Mouse (Mus musculus): ENCODE data around the gene Spry2. TPM values are rescaled to one million over a fixed set of nuclear protein-coding genes. Genes with fewer than 3 reads are reported as not detected.

The Spry2 gene
- 34.5 and 38.6 TPM in 2 replicates for polyA plus RNA-seq (2015; fragmentation: Nextera tagmentation; extraction: Ambion mirVana)

GRCm38 (mm10) chr14:105896791-105897568, at the start of gene Spry2:
TSS of gene Spry2 (minus strand) at chr14:105896819.
- H3K27ac ChIP-seq (replicated peaks), result peak within 1 kb of the TSS; percentile 97
- WGBS, result under 1% methylated on average over 54 of the region's 89 CpGs
- no peaks in the 10 kb centered on the region for H3K27me3 ChIP-seq (replicated peaks)
- peak within 1 kb of the TSS; percentile 98 for H3K4me2 ChIP-seq
- H3K36me3 ChIP-seq, result peaks cover 4% of the 10 kb centered on the region; the same call in 1 of the 2 replicates
- no peaks in the 10 kb centered on the region for H3K9me3 ChIP-seq (replicated peaks)
- peak within 1 kb of the TSS; percentile 79 for H3K9ac ChIP-seq (replicated peaks)
- H3K4me3 ChIP-seq (replicated peaks), result peak within 1 kb of the TSS; percentile 76
- peaks cover 25% of the 10 kb centered on the region for H3K4me1 ChIP-seq
- peak; percentile 92 for ATAC-seq (ENCODE audit: low FRiP score)

GRCm38 (mm10) chr14:105941353-105941752, 44.7 kb upstream of the Spry2 start:
- H3K9ac ChIP-seq (replicated peaks), result no peak overlapping the region
- H3K4me3 ChIP-seq (replicated peaks), result no peak overlapping the region
- no peak overlapping the region for H3K4me2 ChIP-seq
- 78% methylated on average over 9 of the region's 9 CpGs for WGBS
- no peak overlapping the region for H3K27ac ChIP-seq (replicated peaks)
- H3K36me3 ChIP-seq, result no peaks in the 10 kb centered on the region
- H3K27me3 ChIP-seq (replicated peaks), result no peaks in the 10 kb centered on the region
- no peaks in the 10 kb centered on the region for H3K4me1 ChIP-seq
- ATAC-seq (ENCODE audit: low FRiP score), result no peak
- H3K9me3 ChIP-seq (replicated peaks), result no peaks in the 10 kb centered on the region

GRCm38 (mm10) chr14:105926726-105927125, 30.1 kb upstream of the Spry2 start:
- Histone ChIP-seq H3K36me3 (no peaks in the 10 kb centered on the region), H3K9me3 (replicated peaks) (no peaks in the 10 kb centered on the region), H3K27me3 (replicated peaks) (0 out of 2 replicates have a peak, but pooled peaks cover 2% of the 10 kb centered on the region), H3K4me2 (no peak overlapping the region), H3K27ac (replicated peaks) (no peak overlapping the region), H3K4me1 (peaks cover 4% of the 10 kb centered on the region; the same call in 1 of the 2 replicates), H3K4me3 (replicated peaks) (no peak overlapping the region), H3K9ac (replicated peaks) (no peak overlapping the region)
- 89% methylated on average over 9 of the region's 9 CpGs for WGBS
- no peak for ATAC-seq (ENCODE audit: low FRiP score)

- no peaks in the 10 kb centered on the region for H3K9me3 ChIP-seq (replicated peaks)
- H3K4me2 ChIP-seq, result no peak overlapping the region
- no peak overlapping the region for H3K9ac ChIP-seq (replicated peaks)
- WGBS, result 78% methylated on average over 2 of the region's 2 CpGs
- no peak overlapping the region for H3K27ac ChIP-seq (replicated peaks)
- H3K36me3 ChIP-seq, result no peaks in the 10 kb centered on the region
- H3K4me3 ChIP-seq (replicated peaks), result no peak overlapping the region
- H3K4me1 ChIP-seq, result peaks cover 15% of the 10 kb centered on the region
- 0 out of 2 replicates have a peak, but pooled peaks cover 2% of the 10 kb centered on the region for H3K27me3 ChIP-seq (replicated peaks)
- ATAC-seq (ENCODE audit: low FRiP score), result no peak; the same call in 1 of the 2 replicates
These were observed 28.7 kb upstream of the Spry2 start for GRCm38 (mm10) chr14:105925305-105925704.

- no peak for ATAC-seq (ENCODE audit: low FRiP score)
- no peak overlapping the region for H3K4me3 ChIP-seq (replicated peaks)
- no peak overlapping the region for H3K9ac ChIP-seq (replicated peaks)
- peaks cover 18% of the 10 kb centered on the region for H3K4me1 ChIP-seq
- 61% methylated on average over 1 of the region's 1 CpGs for WGBS
- H3K27ac ChIP-seq (replicated peaks), result no peak overlapping the region
- no peak overlapping the region for H3K4me2 ChIP-seq
- H3K9me3 ChIP-seq (replicated peaks), result no peaks in the 10 kb centered on the region
- no peaks in the 10 kb centered on the region for H3K36me3 ChIP-seq
- 0 out of 2 replicates have a peak, but pooled peaks cover 4% of the 10 kb centered on the region for H3K27me3 ChIP-seq (replicated peaks)
These were observed 28.1 kb upstream of the Spry2 start for GRCm38 (mm10) chr14:105924712-105925111.

GRCm38 (mm10) chr14:105922874-105923273, 26.3 kb upstream of the Spry2 start:
- no peak overlapping the region for H3K4me2 ChIP-seq
- no peak overlapping the region for H3K4me3 ChIP-seq (replicated peaks)
- H3K9me3 ChIP-seq (replicated peaks), result no peaks in the 10 kb centered on the region
- H3K27ac ChIP-seq (replicated peaks), result no peak overlapping the region
- 12% methylated on average over 8 of the region's 8 CpGs for WGBS
- 0 out of 2 replicates have a peak, but pooled peaks cover 5% of the 10 kb centered on the region for H3K27me3 ChIP-seq (replicated peaks)
- H3K9ac ChIP-seq (replicated peaks), result no peak overlapping the region
- H3K4me1 ChIP-seq, result peaks cover 18% of the 10 kb centered on the region
- peak; percentile 17; the same call in 1 of the 2 replicates for ATAC-seq (ENCODE audit: low FRiP score)
- no peaks in the 10 kb centered on the region for H3K36me3 ChIP-seq

- ATAC-seq (ENCODE audit: low FRiP score), result no peak
- Histone ChIP-seq H3K4me2 (no peak overlapping the region), H3K4me1 (peaks cover 18% of the 10 kb centered on the region), H3K36me3 (no peaks in the 10 kb centered on the region), H3K9ac (replicated peaks) (no peak overlapping the region), H3K4me3 (replicated peaks) (no peak overlapping the region), H3K27ac (replicated peaks) (no peak overlapping the region), H3K9me3 (replicated peaks) (no peaks in the 10 kb centered on the region), H3K27me3 (replicated peaks) (0 out of 2 replicates have a peak, but pooled peaks cover 5% of the 10 kb centered on the region)
- WGBS, result 18% methylated on average over 5 of the region's 5 CpGs
These were observed 25.8 kb upstream of the Spry2 start for GRCm38 (mm10) chr14:105922427-105922826.

GRCm38 (mm10) chr14:105921217-105921695, 24.6 kb upstream of the Spry2 start:
- 7% methylated on average over 8 of the region's 8 CpGs for WGBS
- Histone ChIP-seq H3K27ac (replicated peaks) (no peak overlapping the region), H3K27me3 (replicated peaks) (0 out of 2 replicates have a peak, but pooled peaks cover 5% of the 10 kb centered on the region), H3K9ac (replicated peaks) (no peak overlapping the region), H3K9me3 (replicated peaks) (no peaks in the 10 kb centered on the region), H3K4me3 (replicated peaks) (no peak overlapping the region), H3K4me2 (peak overlapping the region; percentile 42), H3K36me3 (no peaks in the 10 kb centered on the region), H3K4me1 (peaks cover 18% of the 10 kb centered on the region)
- ATAC-seq (ENCODE audit: low FRiP score), result no peak

- WGBS, result 4% methylated on average over 23 of the region's 23 CpGs
- no peak overlapping the region for H3K9ac ChIP-seq (replicated peaks)
These were observed 24.0 kb upstream of the Spry2 start for GRCm38 (mm10) chr14:105920395-105921216.

GRCm38 (mm10) chr14:105907216-105907615, 10.6 kb upstream of the Spry2 start:
- 83% methylated on average over 6 of the region's 6 CpGs for WGBS
- Histone ChIP-seq H3K9ac (replicated peaks) (no peak overlapping the region), H3K36me3 (no peaks in the 10 kb centered on the region), H3K4me1 (no peaks in the 10 kb centered on the region), H3K4me3 (replicated peaks) (no peak overlapping the region), H3K27ac (replicated peaks) (no peak overlapping the region), H3K9me3 (replicated peaks) (no peaks in the 10 kb centered on the region), H3K27me3 (replicated peaks) (no peaks in the 10 kb centered on the region), H3K4me2 (no peak overlapping the region)
- no peak for ATAC-seq (ENCODE audit: low FRiP score)

More at GRCm38 (mm10) chr14:105920395-105921216, 24.0 kb upstream of the Spry2 start:
- peak overlapping the region; percentile 42 for H3K4me2 ChIP-seq
- no peaks in the 10 kb centered on the region for H3K36me3 ChIP-seq
- H3K27me3 ChIP-seq (replicated peaks), result 0 out of 2 replicates have a peak, but pooled peaks cover 5% of the 10 kb centered on the region
- ATAC-seq (ENCODE audit: low FRiP score), result no peak
- no peaks in the 10 kb centered on the region for H3K9me3 ChIP-seq (replicated peaks)
- H3K4me1 ChIP-seq, result peaks cover 18% of the 10 kb centered on the region
- H3K27ac ChIP-seq (replicated peaks), result no peak overlapping the region
- H3K4me3 ChIP-seq (replicated peaks), result peak overlapping the region; percentile 2; the same call in 1 of the 2 replicates

- ATAC-seq (ENCODE audit: low FRiP score), result no peak
- Histone ChIP-seq H3K4me3 (replicated peaks) (no peak overlapping the region), H3K4me2 (no peak overlapping the region), H3K9me3 (replicated peaks) (no peaks in the 10 kb centered on the region), H3K4me1 (no peaks in the 10 kb centered on the region), H3K27me3 (replicated peaks) (no peaks in the 10 kb centered on the region), H3K27ac (replicated peaks) (no peak overlapping the region), H3K9ac (replicated peaks) (no peak overlapping the region), H3K36me3 (no peaks in the 10 kb centered on the region)
- WGBS, result 91% methylated on average over 5 of the region's 5 CpGs
These were observed 9.3 kb upstream of the Spry2 start for GRCm38 (mm10) chr14:105905935-105906334.
